Mouse (Mus musculus) liver, adult 2 months (tissue): Measurements from ENCODE around the gene Ilk.

Experiments used
- CTCF ChIP-seq: fragments of 200-500 bp; IDR thresholded peaks from 2 replicates; pipeline ENCODE4 v1.5.1; 2011; ENCODE audit warnings: low read depth, low read length, control low read depth
- POLR2A ChIP-seq: fragments of 200-500 bp; IDR thresholded peaks from 2 replicates; pipeline ENCODE4 v1.6.1; 2011; ENCODE audit warnings: low read length, control low read depth; ENCODE audit not compliant: insufficient read depth; ENCODE audit errors: extremely low read depth

DNA sequence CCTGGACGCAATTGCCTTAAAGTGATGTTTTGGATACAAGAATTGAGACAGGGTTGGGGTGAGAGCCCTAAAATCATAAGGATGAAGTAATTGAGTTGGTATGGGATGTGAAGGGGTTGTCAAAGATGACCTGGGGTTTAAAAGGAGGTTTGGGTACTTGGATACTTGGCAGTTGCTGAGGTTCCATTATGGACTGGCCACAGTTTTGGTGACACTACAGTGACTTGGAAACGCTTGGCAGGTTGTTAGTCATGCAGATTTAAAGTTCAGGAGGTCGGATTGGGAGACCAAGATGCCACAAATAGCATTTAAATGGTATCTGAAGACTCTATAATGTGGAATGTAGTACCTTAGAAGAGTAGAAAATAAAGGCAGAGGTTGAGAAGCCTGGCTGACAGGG is 1.3 kb downstream of the Ilk start:
- TF ChIP-seq POLR2A (no peak), CTCF (no peak)
